Mouse (Mus musculus) neutrophil, adult 5-6 weeks (primary cell): ENCODE measurements at regions not wholly inside any gene's neighbourhood (a gene's known extent, or its start where the extent isn't known, plus 50 kb on each side); places are given as distances from the start of the nearest gene placed in this dataset.
A peak's percentile ranks its signal among the peaks of the same experiment; 100 is the strongest.

ENCODE experiments used
- ATAC-seq: fragments of 151-379, 151-347 bp; 2 replicates; pipeline ENCODE4 v1.8.0; 2017; ENCODE audit warnings: mild to moderate bottlenecking, moderate TSS enrichment; ENCODE audit not compliant: insufficient number of reproducible peaks, poor library complexity, low FRiP score, severe bottlenecking; ENCODE audit errors: extremely low read depth

DNA sequence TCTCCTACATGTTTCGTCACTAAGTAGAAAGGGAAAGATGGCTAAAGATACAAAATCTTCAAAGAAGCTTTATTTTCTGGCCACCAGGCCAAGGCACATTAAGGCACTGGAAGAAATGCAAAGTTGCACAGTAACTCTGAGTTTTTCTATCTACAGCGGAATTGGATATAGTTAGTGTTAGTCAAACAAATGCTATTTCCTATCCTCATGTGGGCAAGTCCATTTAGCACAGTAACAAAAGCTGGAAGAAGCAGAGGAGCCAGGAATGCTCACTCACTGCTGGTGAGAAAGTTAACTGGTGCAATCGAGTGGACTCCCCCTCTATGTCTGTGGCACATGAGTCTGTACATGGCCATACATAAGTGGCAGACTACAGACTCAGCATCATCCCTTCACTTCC is 300.9 kb downstream of the Arl4a start:
- ATAC-seq = no peak

DNA sequence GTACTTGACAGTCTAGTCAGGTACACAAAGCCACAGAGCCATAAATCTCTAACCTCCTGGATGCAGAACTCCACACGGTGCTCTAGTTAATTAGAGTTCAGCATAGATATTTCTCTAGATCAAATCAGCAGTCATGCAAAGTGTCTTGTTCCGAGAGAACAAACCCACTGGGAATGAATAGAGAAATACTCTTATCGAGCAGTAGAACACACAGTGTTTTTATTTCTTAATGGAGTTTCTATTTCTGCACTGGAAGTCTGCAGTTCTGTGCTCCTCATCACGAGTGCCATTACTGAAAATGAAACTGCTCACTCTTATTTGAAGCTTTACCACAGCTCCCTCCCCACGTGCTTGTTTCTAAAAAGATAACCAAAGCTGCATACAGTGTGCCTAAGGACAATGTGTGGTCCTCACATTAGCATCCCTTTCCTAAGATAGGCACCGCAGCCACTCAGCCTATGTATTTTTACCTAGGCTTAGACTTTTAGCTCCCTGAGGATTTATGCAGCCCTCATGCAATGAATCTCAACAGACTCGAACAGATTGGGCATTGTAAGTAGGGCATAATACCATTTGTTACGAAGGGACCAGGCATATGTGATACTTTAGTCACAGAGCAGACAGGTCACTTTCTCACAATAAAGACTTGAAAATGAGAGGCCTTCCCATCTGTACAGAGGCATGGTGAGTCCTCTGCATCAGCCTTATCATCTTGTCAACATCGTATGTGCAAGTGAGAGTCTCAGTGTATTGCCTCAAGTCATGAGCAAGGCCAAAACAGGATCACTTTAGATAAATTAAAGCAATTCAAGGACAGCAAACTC is 301.5 kb downstream of the Arl4a start:
- no peak for ATAC-seq

DNA sequence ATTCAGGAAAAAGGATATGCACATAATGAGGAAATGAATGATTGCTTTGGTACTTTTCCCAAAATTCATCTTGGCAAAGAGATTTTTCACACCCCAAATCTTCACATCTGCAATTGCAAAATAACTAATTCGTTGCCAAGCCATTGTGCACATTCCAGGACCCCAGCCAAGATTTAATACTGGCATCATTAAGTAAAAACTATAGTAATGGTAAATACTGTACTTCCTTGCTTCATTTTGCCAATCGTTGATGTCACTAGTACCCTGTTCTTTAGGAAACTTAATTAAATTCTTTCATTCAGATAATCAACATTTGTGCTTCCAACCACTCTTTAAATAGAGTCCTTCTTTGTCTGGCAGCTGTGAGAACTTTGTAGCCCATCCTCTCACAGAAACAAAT is 303.6 kb downstream of the Arl4a start:
- ATAC-seq = no peak

DNA sequence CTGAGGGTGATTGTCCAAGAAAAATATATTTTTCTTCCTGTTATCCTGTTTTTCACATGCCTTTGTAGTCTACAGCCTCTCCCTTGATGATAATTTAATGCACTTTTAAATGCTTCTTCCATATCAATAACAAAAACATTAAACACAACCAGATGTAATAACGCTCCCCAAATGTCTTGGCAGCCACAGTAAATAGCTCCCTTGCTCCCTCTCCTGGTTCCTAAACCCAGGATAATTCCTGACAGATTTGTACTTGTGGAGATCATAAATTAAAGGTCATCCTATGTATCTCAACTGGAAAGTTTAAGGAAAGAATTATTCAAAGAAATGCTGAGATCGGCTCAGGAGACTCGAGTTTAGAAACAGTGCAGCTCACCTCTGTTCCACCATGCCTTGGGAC is 306.6 kb downstream of the Arl4a start:
- no peak for ATAC-seq

DNA sequence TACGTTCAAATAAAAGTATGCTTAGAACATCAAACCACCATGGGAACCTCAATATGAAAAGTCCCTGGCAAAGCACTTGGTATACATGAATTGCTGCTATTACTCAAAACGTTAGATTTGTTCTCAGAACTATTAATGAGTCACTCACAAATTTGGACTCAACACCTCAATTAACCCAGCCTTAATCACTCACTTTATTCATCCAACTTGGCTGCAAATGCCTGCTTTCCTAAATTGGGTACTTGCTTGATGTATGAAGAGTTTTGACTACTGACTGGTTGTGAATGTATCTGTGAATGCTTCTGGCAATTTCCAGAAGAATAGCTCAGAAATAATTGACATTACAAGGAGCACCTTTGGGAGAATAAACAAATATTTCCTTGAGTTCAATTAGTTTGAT is 308.6 kb downstream of the Arl4a start:
- ATAC-seq = no peak

DNA sequence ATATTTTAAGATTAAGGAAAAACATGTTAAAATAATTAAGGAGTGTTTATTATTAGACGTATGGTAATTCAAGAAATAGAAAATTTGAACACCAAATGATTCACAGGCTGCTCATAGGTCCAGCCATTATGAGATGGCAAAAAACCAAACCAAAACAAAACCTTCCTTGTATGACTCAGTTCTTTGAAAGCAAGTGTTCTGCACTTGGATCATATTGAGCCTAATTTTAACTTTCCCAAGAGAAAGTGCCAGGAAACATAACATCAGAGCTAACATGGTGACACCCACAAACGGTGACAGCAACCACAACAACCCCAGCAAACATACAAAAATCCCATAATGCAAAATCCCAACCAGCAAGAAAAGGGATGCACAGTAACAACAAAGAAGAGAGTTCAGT is 313.7 kb downstream of the Arl4a start:
- ATAC-seq = no peak

DNA sequence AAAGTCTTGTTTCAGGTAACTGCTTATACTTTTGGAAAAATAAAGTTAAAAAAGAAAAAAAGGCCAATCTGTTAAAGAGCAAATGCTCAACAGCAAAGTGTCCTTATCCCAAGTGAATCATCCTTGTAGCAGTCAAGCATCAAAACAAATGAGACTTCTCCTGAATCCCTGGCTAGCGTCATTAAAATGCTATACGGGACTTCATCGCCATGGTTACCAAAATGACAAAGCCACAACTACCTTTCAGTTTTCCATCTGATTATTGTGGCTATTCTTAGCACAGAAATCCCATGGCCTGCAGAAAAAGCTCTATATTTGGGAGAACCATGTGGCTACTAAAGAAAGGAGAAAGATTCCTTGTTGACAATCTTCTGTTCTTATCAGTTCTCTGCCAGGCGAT is 322.7 kb downstream of the Arl4a start:
- no peak for ATAC-seq

DNA sequence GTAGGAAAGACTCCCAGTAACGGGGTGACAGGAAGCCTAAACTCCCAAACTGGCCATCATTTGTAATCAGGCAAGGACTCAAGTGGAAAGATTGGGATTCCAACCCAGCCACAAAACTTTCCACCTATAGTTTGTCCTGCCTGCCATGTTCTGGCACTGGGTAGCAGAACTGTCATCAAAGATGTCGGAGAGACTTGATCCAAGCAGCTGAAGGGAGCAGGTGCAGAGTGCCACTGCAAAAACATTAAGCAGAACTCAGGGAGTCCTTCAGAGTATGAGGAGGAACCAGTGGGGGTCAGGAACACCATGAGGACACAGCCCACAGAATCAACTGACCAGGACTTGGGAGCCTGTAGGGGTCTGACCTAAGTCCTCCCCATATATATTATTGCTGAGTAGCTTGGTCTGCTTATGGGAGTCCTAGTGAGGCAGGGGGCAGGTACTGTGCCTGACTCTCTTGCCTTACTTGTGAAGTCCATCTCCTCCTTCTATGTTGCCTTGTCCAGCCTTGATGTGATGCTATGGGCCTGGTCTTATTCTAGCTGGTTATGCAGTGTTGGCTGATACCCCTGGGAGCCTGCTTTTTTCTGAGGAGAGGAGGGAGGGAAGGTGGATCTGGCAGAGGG is 323.5 kb downstream of the Arl4a start:
- no peak for ATAC-seq

DNA sequence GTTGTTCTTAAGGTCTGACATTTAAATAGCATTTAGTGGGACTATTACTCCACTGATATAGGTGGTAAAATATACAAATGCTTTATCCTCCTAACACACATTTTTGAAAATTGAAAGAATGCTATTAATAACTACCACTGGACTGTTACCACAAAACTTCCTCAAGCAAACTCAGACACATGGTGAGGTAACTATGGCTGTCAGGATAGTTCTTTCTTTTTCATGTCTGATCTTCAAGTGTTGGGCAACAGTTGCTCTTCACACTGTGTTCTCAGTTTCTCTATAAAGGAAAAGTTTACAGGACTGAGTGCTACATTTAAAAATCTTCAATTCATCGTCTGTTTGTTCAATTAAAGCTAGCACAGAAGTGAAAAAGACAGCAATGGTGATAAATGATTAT is 326.0 kb downstream of the Arl4a start:
- no peak for ATAC-seq

DNA sequence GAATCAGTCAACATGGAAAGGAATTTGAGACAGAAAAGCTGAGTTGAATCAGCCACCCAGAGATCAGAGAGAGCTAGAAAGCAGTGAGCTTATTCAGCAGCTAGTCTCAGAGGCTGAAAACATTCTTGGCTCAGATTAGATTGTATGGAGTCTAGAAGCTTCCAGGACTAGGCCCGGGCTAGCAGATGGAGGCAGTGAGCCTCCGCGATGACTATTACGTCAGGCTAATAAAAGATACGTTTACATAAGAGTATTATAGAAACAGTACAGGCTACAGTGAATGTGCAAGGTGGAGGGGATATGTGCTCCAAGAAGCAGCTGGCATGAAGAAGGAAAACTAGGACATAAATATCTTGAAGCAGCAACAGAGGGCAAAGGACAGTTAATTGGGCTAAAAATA is 328.0 kb downstream of the Arl4a start:
- no peak for ATAC-seq

DNA sequence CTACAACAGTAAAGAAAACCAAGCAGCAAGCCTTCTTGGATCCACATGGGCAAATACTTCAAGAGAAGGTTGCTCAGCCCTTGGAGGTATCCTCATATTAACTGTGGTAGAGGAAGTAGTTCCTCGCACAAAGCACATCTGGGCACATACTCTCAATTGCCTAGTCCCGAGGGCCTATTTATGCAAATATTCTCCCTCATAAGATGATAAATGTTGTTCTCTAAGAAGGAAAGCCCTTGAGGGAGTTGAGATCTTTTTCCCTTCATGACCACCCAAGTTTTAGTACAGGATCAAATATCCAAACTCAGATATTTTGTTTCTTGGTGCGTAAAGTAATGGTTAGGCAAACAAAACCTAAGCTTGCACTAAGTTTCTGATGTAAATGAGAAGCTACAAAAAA is 340.6 kb downstream of the Arl4a start:
- no peak for ATAC-seq

DNA sequence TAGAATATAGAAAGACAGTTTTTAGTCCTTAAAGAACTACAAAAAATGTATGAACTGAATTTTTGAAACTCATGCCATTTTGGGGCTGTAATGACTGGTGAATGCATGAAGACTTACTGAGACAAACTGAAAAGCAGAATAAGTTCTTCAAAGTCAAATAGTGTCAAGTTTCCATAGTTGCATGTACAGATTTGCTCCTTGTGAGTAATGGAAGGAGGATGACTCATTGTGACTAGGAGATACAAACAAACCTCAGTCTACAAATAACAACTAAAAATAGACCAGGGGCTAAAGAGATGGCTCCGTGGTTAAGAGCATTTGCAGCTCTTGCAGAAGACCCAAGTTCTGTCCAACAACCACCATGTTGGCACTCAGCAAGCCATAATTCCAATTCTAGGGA is 342.5 kb downstream of the Arl4a start:
- ATAC-seq = no peak

DNA sequence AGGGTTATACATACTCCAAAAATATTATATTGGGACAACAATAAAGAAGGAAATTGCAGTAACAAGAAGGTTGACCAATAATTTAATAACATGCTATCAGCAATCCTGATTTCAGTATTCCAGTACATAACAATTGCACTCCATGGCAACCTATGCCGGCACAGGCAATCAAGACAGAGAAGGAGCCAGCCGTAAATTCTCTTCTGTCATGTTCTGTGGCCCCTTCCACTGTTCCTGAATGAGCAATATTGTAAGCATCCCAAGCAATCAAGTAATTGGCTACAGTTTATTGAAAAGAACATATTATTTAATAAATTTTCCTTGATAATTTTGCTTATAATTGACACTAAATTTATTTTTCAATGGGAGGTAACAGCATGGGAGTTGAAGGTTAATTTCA is 345.8 kb downstream of the Arl4a start:
- ATAC-seq = no peak

DNA sequence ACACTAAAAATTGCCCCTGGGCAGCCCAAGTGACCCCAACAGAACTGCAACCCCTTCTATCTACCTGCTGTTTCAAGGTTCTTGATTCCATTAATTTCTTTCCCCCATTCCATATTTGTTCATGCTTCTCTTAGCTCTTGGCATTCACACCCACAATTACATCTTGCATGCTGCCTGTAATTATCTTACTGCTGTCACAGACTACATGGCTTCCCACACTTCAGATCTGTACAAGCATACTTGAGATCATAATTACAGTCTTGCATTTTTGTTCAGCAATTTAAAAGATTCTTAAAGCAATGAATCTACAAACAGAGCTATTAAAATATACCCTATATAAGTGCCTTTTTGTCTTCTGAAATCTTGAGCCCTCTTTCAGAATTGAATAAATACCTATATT is 352.4 kb downstream of the Arl4a start:
- no peak for ATAC-seq

DNA sequence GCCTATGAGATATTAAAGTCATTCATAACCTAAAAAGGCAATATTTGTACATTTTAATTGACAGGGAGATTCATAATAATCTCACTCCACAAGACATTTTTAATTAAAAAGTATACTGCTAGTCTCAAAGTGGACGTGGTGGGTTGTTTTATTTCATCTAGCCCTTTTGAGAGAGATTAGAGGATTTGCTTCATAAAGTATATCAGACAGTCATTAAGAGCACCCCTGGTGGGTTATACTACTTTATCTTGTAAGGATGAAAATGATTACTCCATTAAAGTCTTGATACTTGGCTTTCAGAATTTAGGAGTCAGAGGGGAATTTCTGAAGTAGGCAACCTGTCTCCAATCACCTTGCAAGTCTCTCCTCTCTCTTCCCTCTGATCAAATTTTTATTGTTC is 355.7 kb downstream of the Arl4a start:
- no peak for ATAC-seq

DNA sequence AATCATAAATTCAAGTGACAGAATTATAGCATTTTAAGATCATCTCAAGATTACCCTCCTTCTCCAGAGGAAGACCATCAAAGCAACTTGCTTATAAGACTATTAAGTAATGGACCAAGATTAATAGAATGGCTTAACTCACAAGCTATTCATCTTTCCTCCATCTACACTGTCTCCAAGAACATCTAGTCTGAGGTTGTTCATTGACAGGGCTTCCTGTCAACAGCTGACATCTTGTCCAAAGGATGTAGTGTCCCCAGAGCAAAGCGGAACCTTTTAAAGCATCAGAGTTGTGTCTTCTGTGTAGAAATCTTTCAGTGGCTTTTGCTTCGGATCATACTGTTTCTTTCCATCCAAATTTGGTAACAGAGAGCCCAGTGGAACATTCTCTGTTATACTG is 362.2 kb downstream of the Arl4a start:
- ATAC-seq = no peak

DNA sequence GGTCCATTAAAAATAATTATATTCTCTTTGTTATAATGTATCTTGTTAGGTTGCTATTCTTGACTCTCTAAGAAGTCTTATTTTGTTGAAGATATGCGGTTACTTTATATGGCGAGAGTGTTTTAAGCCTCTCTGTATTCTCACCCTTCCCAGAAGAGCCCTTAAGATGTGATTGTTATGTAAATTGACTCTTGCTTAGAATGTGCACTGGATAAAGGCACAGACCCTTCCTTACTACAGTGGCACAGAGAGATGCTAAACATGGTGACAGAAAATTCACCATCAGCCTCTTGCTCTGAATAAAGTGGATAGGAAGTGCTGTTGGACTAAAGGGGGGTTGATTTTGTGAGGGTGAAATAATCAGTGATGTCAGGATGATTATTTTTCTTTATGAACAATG is 370.1 kb downstream of the Arl4a start:
- ATAC-seq = no peak

DNA sequence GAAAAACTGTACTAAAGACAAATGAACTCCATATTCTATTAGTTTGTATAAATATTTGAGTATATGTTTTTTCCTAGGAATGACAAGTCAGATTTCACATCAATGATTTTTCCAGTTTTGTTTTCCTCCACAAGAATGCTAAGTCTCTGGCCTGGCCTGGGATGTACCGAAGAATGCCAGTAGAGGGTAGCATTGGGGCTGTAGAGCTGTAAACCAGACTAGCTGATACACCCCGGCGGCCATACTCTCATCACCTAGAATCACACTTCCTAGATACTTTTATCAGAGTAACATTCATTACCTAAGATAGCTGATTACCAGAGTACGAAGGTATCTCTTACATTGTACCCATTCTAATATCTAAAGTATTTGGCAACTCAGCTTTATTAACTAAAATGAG is 372.4 kb downstream of the Arl4a start:
- ATAC-seq = 0 out of 2 replicates have a peak, but pooled peaks have one; percentile 48

DNA sequence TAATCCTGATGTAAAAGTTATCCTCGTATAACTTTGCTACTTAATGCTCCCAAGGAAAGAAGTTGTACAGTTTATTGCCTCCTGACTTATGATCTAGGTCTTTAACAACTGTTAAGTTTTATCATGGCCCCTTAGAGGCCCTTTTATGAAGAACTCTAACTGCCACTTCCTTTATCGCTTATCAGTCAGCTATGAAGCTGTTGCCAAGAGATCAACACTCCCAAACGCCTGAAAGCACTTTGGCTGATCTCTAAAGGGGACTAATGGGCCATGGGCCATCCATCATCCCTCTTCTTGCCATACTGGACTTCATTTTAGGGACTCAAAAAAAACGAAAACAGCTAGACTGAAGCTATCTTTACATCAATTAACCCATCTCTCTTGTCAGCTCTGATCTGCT is 377.4 kb downstream of the Arl4a start:
- ATAC-seq = no peak

DNA sequence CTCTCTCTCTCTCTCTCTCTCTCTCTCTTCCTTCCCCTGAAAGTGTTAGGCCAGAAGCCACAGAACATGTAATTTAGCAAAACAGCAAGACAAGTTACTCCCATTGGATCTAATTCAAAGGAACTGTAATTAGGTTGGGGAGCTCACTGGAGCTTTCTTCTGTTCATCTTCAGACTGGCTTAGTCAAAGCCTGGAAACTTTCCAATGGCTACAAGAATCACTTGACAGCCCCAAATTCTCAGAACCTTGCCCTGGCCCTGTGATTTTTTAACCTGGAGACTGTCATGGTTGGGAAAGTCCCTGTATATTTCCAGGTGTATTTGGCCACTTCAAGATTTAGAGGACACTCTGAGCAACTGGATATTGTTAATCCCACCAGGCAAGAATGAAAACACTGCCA is 381.2 kb downstream of the Arl4a start:
- no peak for ATAC-seq

DNA sequence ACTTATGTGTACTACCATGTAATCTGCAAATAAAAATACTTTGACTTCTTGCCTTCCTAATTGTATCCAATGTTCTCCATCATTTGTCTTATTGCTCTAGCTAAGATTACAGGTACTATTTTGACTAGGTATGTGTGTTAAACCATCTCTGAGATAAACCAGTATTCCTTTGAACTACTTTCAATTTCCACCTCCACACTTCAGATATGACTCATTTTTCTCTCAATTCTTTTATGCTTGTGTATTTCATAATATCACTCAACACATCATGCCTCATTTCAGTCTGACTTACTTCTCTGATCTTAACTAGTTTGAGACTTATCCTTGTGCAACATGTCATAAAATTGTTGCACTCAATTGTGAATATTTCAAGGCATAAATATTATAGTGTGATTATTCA is 388.9 kb downstream of the Arl4a start:
- ATAC-seq = no peak
